Mouse (Mus musculus) CH12.LX (cell line): Measurements from ENCODE around the gene Ndufb5. TPM values are rescaled to one million over a fixed set of nuclear protein-coding genes. Genes with fewer than 3 reads are reported as not detected.

ENCODE experiments used
- DNase-seq: peaks from one replicate; pipeline ENCODE4 v3.0.0-alpha.2; 2013; ENCODE audit errors: extremely low read depth
- H3K27ac ChIP-seq: 2 replicates; pipeline ENCODE4 v1.5.1; 2012; ENCODE audit warnings: low read depth, mild to moderate bottlenecking, control low read depth, moderate library complexity; ENCODE audit not compliant: insufficient read depth
- H3K27me3 ChIP-seq: replicated peaks from 2 replicates; pipeline ENCODE3; 2012; ENCODE audit warnings: inconsistent platforms
- H3K36me3 ChIP-seq, 2 experiments: replicated peaks in 1 of 2; 2 replicates each; pipeline versions ENCODE3 to v1.6.1; 2012; ENCODE audit warnings: inconsistent platforms in 1 of 2, low read length in 1 of 2, mild to moderate bottlenecking in 1 of 2, mixed read lengths in 1 of 2, moderate library complexity in 1 of 2; ENCODE audit not compliant: control insufficient read depth in 1 of 2, insufficient read depth in 1 of 2
- H3K4me1 ChIP-seq, 2 experiments: 2 replicates each; pipeline ENCODE4 v1.6.1; 2012; ENCODE audit warnings: inconsistent platforms in 1 of 2, moderate library complexity in 1 of 2; ENCODE audit not compliant: insufficient read depth in 2 of 2, control insufficient read depth in 1 of 2
- H3K4me2 ChIP-seq: 2 replicates; pipeline ENCODE4 v1.6.1; 2012; ENCODE audit warnings: low read depth, mild to moderate bottlenecking, control low read depth; ENCODE audit not compliant: poor library complexity, insufficient read depth, severe bottlenecking
- H3K4me3 ChIP-seq, 3 experiments: fragments of 150-350 bp in 1 of 3; sonication (generic) in 1 of 3; replicated peaks in 1 of 3; 2 replicates each; pipeline versions ENCODE3 to v1.5.1; 2011 to 2012; ENCODE audit warnings: low read depth in 2 of 3, low read length in 2 of 3, mild to moderate bottlenecking in 2 of 3, moderate library complexity in 2 of 3, control low read depth in 1 of 3, improper control_type of control experiment in 1 of 3, inconsistent platforms in 1 of 3, mixed read lengths in 1 of 3; ENCODE audit not compliant: poor library complexity in 1 of 3
- H3K79me2 ChIP-seq: replicated peaks from 2 replicates; pipeline ENCODE4 v1.6.1; 2012; ENCODE audit warnings: mild to moderate bottlenecking, moderate library complexity; ENCODE audit not compliant: control insufficient read depth, poor library complexity, insufficient read depth, severe bottlenecking; ENCODE audit errors: extremely low read depth
- H3K9ac ChIP-seq: 2 replicates; pipeline ENCODE4 v1.6.1; 2012; ENCODE audit warnings: low read depth, mild to moderate bottlenecking, control low read depth, moderate library complexity; ENCODE audit not compliant: insufficient read depth
- H3K9me3 ChIP-seq: replicated peaks from 2 replicates; pipeline ENCODE3; 2012; ENCODE audit warnings: low read length, inconsistent platforms, mixed read lengths
- BHLHE40 ChIP-seq: IDR thresholded peaks from 2 replicates; pipeline ENCODE4 v1.6.1; 2011; ENCODE audit warnings: mild to moderate bottlenecking, low read depth, low read length, improper control_type of control experiment
- CHD2 ChIP-seq: IDR thresholded peaks from 2 replicates; pipeline ENCODE4 v1.6.1; 2011; ENCODE audit warnings: low read length, improper control_type of control experiment
- CTCF ChIP-seq, 2 experiments: IDR thresholded peaks in 1 of 2; conservative IDR thresholded peaks in 1 of 2; 2 replicates each; pipeline ENCODE4 v1.5.1; 2011 to 2012; ENCODE audit warnings: low read depth in 2 of 2, low read length in 2 of 2, improper control_type of control experiment in 1 of 2, inconsistent platforms in 1 of 2, mild to moderate bottlenecking in 1 of 2, moderate library complexity in 1 of 2
- ELF1 ChIP-seq: IDR thresholded peaks from 2 replicates; pipeline ENCODE4 v1.6.1; 2014; ENCODE audit warnings: low read depth, mild to moderate bottlenecking, inconsistent platforms, low read length, improper control_type of control experiment
- ETS1 ChIP-seq: conservative IDR thresholded peaks from 2 replicates; pipeline ENCODE4 v1.6.1; 2012; ENCODE audit warnings: low read depth, mild to moderate bottlenecking, inconsistent platforms, low read length, improper control_type of control experiment, moderate library complexity
- IRF4 ChIP-seq: IDR thresholded peaks from 2 replicates; pipeline ENCODE4 v1.6.1; 2014; ENCODE audit warnings: low read depth, mild to moderate bottlenecking, inconsistent platforms, low read length, improper control_type of control experiment
- JUN ChIP-seq: IDR thresholded peaks from 2 replicates; pipeline ENCODE4 v1.6.1; 2011; ENCODE audit warnings: low read depth, mild to moderate bottlenecking, low read length, improper control_type of control experiment, moderate library complexity; ENCODE audit not compliant: insufficient read depth
- KAT2A ChIP-seq: IDR thresholded peaks from 2 replicates; pipeline ENCODE4 v1.6.1; 2012; ENCODE audit warnings: low read length, improper control_type of control experiment, inconsistent platforms; ENCODE audit not compliant: insufficient replicate concordance
- MAFK ChIP-seq: IDR thresholded peaks from 2 replicates; pipeline ENCODE4 v1.6.1; 2011; ENCODE audit warnings: low read length, improper control_type of control experiment; ENCODE audit not compliant: insufficient replicate concordance
- MAX ChIP-seq: IDR thresholded peaks from 2 replicates; pipeline ENCODE4 v1.6.1; 2011; ENCODE audit warnings: low read length, improper control_type of control experiment
- MXI1 ChIP-seq: IDR thresholded peaks from 2 replicates; pipeline ENCODE4 v1.6.1; 2011; ENCODE audit warnings: mild to moderate bottlenecking, low read depth, low read length, improper control_type of control experiment
- MYC ChIP-seq: IDR thresholded peaks from 2 replicates; pipeline ENCODE4 v1.6.1; 2011; ENCODE audit warnings: low read depth, mild to moderate bottlenecking, improper control_type of control experiment, low read length
- NELFE ChIP-seq: IDR thresholded peaks from 2 replicates; pipeline ENCODE4 v1.6.1; 2011; ENCODE audit warnings: low read depth, low read length, improper control_type of control experiment
- PAX5 ChIP-seq: IDR thresholded peaks from 2 replicates; pipeline ENCODE4 v1.6.1; 2012; ENCODE audit warnings: low read length, inconsistent platforms, mixed read lengths
- POLR2AphosphoS2 ChIP-seq: IDR thresholded peaks from 2 replicates; pipeline ENCODE4 v1.6.1; 2011; ENCODE audit warnings: low read depth, low read length, improper control_type of control experiment
- RAD21 ChIP-seq: IDR thresholded peaks from 2 replicates; pipeline ENCODE4 v1.6.1; 2011; ENCODE audit warnings: low read depth, mild to moderate bottlenecking, low read length, improper control_type of control experiment, moderate library complexity
- RCOR1 ChIP-seq: conservative IDR thresholded peaks from 2 replicates; pipeline ENCODE4 v1.6.1; 2012; ENCODE audit warnings: low read depth, mild to moderate bottlenecking, inconsistent platforms, low read length, improper control_type of control experiment
- SIN3A ChIP-seq: IDR thresholded peaks from 2 replicates; pipeline ENCODE4 v1.6.1; 2012; ENCODE audit warnings: low read length, improper control_type of control experiment, inconsistent platforms
- SMC3 ChIP-seq: IDR thresholded peaks from 2 replicates; pipeline ENCODE4 v1.6.1; 2011; ENCODE audit warnings: low read depth, low read length, improper control_type of control experiment
- TBP ChIP-seq: conservative IDR thresholded peaks from 2 replicates; pipeline ENCODE4 v1.6.1; 2011; ENCODE audit warnings: low read depth, low read length, improper control_type of control experiment
- UBTF ChIP-seq: IDR thresholded peaks from 2 replicates; pipeline ENCODE4 v1.6.1; 2012; ENCODE audit warnings: low read depth, mild to moderate bottlenecking, inconsistent platforms, low read length, improper control_type of control experiment, moderate library complexity
- USF1 ChIP-seq: IDR thresholded peaks from 2 replicates; pipeline ENCODE4 v1.6.1; 2014; ENCODE audit warnings: low read depth, mild to moderate bottlenecking, inconsistent platforms, low read length, improper control_type of control experiment
- USF2 ChIP-seq: conservative IDR thresholded peaks from 2 replicates; pipeline ENCODE4 v1.6.1; 2011; ENCODE audit warnings: low read depth, low read length, improper control_type of control experiment
- ZC3H11A ChIP-seq: IDR thresholded peaks from 2 replicates; pipeline ENCODE4 v1.6.1; 2012; ENCODE audit warnings: low read depth, mild to moderate bottlenecking, inconsistent platforms, low read length, improper control_type of control experiment
- ZKSCAN1 ChIP-seq: IDR thresholded peaks from 2 replicates; pipeline ENCODE4 v1.6.1; 2012; ENCODE audit warnings: low read depth, inconsistent platforms, low read length, improper control_type of control experiment, borderline replicate concordance
- dilution Hi-C: fragments of 300-500 bp; cut with MboI; formaldehyde crosslinking; loops from 2 replicates; pipeline ENCODE4 v1.14.3; 2020; ENCODE audit warnings: low sequenced_read_pairs; ENCODE audit not compliant: extremely low pct_unique_long_range_greater_than_20kb, extremely low pct_ligation_motif_present
- in situ Hi-C: fragments of 300-500 bp; cut with MboI; formaldehyde crosslinking; loops from 3 replicates; pipeline ENCODE4 v1.14.3; 2019; ENCODE audit warnings: low sequenced_read_pairs, low pct_ligation_motif_present, low pct_unique_long_range_greater_than_20kb, mixed read lengths
- polyA plus RNA-seq: library from polyadenylated mRNA; unstranded; fragments of >175 nt; gene quantifications from 2 replicates; pipeline ENCODE4 v1.2.1, GENCODE M21; 2012; ENCODE audit warnings: low read depth; ENCODE audit not compliant: insufficient read length
- total RNA-seq, 2 experiments: library from RNA; depleted of rRNA; stranded (reverse); fragments of 300-350 nt in 1 of 2; fragments of >200 nt in 1 of 2; gene quantifications; 2 replicates each; pipeline ENCODE4 v1.2.3; 2012 to 2014

Ndufb5 gene
- total and polyA plus RNA-seq, 3 experiments: 145 to 467 (median 179) TPM

DNA sequence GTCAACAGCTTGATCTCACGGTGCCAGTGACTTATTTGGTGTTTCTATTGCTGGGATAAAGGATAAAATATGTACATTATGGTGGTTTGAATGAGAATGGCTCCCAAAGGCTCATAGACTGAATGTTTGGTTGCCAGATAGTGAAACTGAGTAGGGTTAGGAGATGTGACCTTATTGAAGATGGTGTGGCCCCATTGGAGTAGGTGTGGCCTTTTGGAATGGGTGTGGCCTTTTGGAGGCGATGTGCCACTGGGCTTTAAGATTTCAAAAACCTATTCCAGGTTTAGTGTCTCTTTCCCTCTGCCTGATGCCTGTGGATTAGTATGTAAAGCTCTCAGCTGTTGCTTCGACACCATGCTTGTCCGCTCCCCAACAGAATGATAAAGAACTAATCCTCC lies 41.2 kb upstream of the Ndufb5 start:
- Histone ChIP-seq H3K9ac (no peak overlapping the region), H3K4me1 (peaks cover 12 to 28% of the 10 kb centered on the region in 2 experiments), H3K79me2 (no peaks in the 10 kb centered on the region), H3K9me3 (no peaks in the 10 kb centered on the region), H3K4me3 (no peak overlapping the region), H3K36me3 (no peaks in the 10 kb centered on the region), H3K27me3 (no peaks in the 10 kb centered on the region), H3K27ac (no peak overlapping the region), H3K4me2 (peak overlapping the region; percentile 29)
- dilution Hi-C loops: no loop called here
- TF ChIP-seq SIN3A (no peak), RCOR1 (no peak), JUN (no peak)
- in situ Hi-C loops: loop anchor here (5.0 to 25.0 kb wide), 2 partner anchors 83 to 358 kb away; no protein-coding TSS in a partner anchor
- no peak for DNase-seq

GRCm38 (mm10) chr3:32698228-32698863 lies 38.4 kb upstream of the Ndufb5 start:
- Histone ChIP-seq H3K9me3 (no peaks in the 10 kb centered on the region), H3K4me3 (no peak overlapping the region), H3K27ac (no peak overlapping the region), H3K79me2 (no peaks in the 10 kb centered on the region), H3K27me3 (no peaks in the 10 kb centered on the region), H3K4me2 (no peak overlapping the region), H3K36me3 (no peaks in the 10 kb centered on the region), H3K9ac (no peak overlapping the region), H3K4me1 (peaks cover 12 to 23% of the 10 kb centered on the region in 2 experiments)
- TF ChIP-seq USF2 (no peak), BHLHE40 (peak; percentile 49; the same call in 1 of the 2 replicates), PAX5 (no peak), USF1 (no peak), NELFE (0 out of 2 replicates have a peak, but pooled peaks have one; percentile 22), ZC3H11A (peak; percentile 31; the same call in 1 of the 2 replicates), ETS1 (no peak), TBP (no peak), MXI1 (no peak), IRF4 (no peak), POLR2AphosphoS2 (no peak), RAD21 (peak; percentile 91), CTCF (conservative IDR thresholded peaks at IDR 0.05 in 1 of 2, IDR thresholded peaks at IDR 0.05 in 1 of 2; ENCODE audit: low read depth in 2 of 2, low read length in 2 of 2) (peak; percentile 88 to 94), KAT2A (no peak), ELF1 (no peak), SIN3A (no peak), CHD2 (no peak), MAFK (no peak), ZKSCAN1 (no peak), JUN (no peak), SMC3 (peak; percentile 85), MAX (no peak), UBTF (no peak), MYC (no peak)
- in situ Hi-C loops: loop anchor here (5.0 to 25.0 kb wide), 2 partner anchors 86 to 361 kb away; no protein-coding TSS in a partner anchor
- peak; percentile 88 for DNase-seq
- dilution Hi-C loops: no loop called here
